Mouse (Mus musculus) small intestine, adult 2 months (tissue): ENCODE results near the gene Fhad1. TPM values are rescaled to one million over a fixed set of nuclear protein-coding genes. Genes with fewer than 3 reads are reported as not detected.

Experiments used
- H3K27ac ChIP-seq: fragments of 200-500 bp; 2 replicates; pipeline ENCODE4 v1.5.1; 2012; ENCODE audit warnings: low read depth, low read length, control low read depth, inconsistent platforms; ENCODE audit not compliant: insufficient read depth
- H3K27me3 ChIP-seq: fragments of 200-500 bp; 2 replicates; pipeline ENCODE4 v1.6.1; 2012; ENCODE audit warnings: mild to moderate bottlenecking, moderate library complexity, low read length, inconsistent platforms; ENCODE audit not compliant: control insufficient read depth, insufficient read depth
- H3K36me3 ChIP-seq: fragments of 200-500 bp; 2 replicates; pipeline ENCODE4 v1.6.1; 2012; ENCODE audit warnings: mild to moderate bottlenecking, low read length, control low read depth, inconsistent platforms; ENCODE audit not compliant: control insufficient read depth, insufficient read depth
- H3K4me1 ChIP-seq: fragments of 200-500 bp; 2 replicates; pipeline ENCODE4 v1.6.1; 2012; ENCODE audit warnings: low read length, inconsistent platforms, mixed read lengths; ENCODE audit not compliant: control insufficient read depth, insufficient read depth, insufficient read length
- H3K4me3 ChIP-seq: fragments of 200-500 bp; 2 replicates; pipeline ENCODE4 v1.5.1; 2012; ENCODE audit warnings: low read depth, mild to moderate bottlenecking, control low read depth, inconsistent platforms, low read length, moderate library complexity
- CTCF ChIP-seq: fragments of 200-500 bp; IDR thresholded peaks from 2 replicates; pipeline ENCODE4 v1.5.1; 2012; ENCODE audit warnings: low read depth, mild to moderate bottlenecking, control low read depth, inconsistent platforms, low read length, moderate library complexity, mixed read lengths; ENCODE audit not compliant: insufficient replicate concordance, insufficient read length; ENCODE audit errors: extremely low read depth
- POLR2A ChIP-seq: fragments of 200-500 bp; IDR thresholded peaks from 2 replicates; pipeline ENCODE4 v1.6.1; 2012; ENCODE audit warnings: low read depth, mild to moderate bottlenecking, control low read depth, inconsistent platforms, low read length, moderate library complexity
- WGBS: fragments of 180-500 bp; shearing (Covaris S2); methylation state at CpG from one replicate; pipeline ENCODE4 v1.1.7; 2018; 5-methylcytosine and 5-hydroxymethylcytosine counted together
- polyA plus RNA-seq: library from polyadenylated mRNA; depleted of rRNA; stranded (reverse); fragments of >200 nt; gene quantifications from 2 replicates; pipeline ENCODE4 v1.2.3, GENCODE M21; 2012

The Fhad1 gene
- polyA plus RNA-seq, 1 experiment = 0.05 TPM

- TF ChIP-seq CTCF (no peak), POLR2A (no peak)
- 85% methylated on average over 9 of the region's 9 CpGs for WGBS
- no peak overlapping the region for H3K27ac ChIP-seq
These were observed 135.0 kb downstream of the Fhad1 start for GRCm38 (mm10) chr4:141879875-141880274.

DNA sequence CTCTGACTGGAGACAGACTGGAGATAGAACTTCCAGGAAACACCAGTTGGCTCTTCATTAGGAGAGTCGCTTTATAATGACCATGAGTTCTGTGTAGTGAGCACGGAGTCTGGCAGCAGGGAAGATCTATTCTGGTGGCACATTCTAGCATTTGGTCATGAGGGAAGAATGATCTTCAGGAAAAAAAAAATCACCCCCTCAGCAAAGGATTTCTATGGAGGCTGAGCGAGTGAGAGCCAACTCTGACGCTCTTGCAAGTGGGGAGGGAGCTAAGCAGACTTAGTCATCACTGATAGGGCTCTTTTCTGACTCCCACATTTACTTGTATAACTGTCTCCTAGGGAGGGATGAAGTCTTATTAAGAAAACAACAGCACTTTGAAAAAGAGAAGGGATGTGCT is 135.8 kb downstream of the Fhad1 start:
- Histone ChIP-seq H3K4me1 (peaks cover 14% of the 10 kb centered on the region), H3K27ac (peak overlapping the region; percentile 87), H3K4me3 (no peak overlapping the region), H3K27me3 (no peaks in the 10 kb centered on the region), H3K36me3 (no peaks in the 10 kb centered on the region)
- TF ChIP-seq CTCF (no peak), POLR2A (no peak)
- 25% methylated on average over 4 of the region's 4 CpGs for WGBS

More at GRCm38 (mm10) chr4:141879875-141880274, 135.0 kb downstream of the Fhad1 start:
- H3K36me3 ChIP-seq = no peaks in the 10 kb centered on the region
- peaks cover 14% of the 10 kb centered on the region for H3K4me1 ChIP-seq
- H3K27me3 ChIP-seq = no peaks in the 10 kb centered on the region
- no peak overlapping the region for H3K4me3 ChIP-seq

DNA sequence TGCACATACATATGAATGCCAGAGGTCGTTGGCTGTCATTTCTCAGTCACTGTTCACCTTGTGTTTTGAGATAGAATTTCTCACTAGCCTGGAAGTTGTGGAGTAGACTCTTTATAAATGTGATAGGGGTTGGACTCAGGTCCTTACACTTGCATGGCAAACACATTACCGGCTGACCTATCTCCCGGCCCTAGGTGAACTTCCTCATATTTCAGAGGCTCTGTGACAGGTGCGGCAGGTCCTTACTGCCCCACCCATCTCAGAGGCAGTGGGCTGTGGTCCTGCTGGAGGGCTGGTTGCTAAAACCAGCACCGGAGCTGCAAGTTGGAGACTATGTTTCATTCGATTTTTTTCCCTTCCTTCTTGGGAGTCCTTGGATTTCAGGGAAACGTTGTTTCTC is 136.3 kb downstream of the Fhad1 start:
- H3K4me3 ChIP-seq = peak overlapping the region; percentile 8; the same call in 1 of the 2 replicates
- H3K36me3 ChIP-seq = no peaks in the 10 kb centered on the region
- no peak for TF ChIP-seq CTCF
- no peak for TF ChIP-seq POLR2A
- H3K27ac ChIP-seq = peak overlapping the region; percentile 87
- no peaks in the 10 kb centered on the region for H3K27me3 ChIP-seq
- WGBS = 13% methylated on average over 7 of the region's 7 CpGs
- H3K4me1 ChIP-seq = peaks cover 14% of the 10 kb centered on the region

GRCm38 (mm10) chr4:141875481-141876108 is 139.3 kb downstream of the Fhad1 start:
- no peak overlapping the region; the same call in 1 of the 2 replicates for H3K4me3 ChIP-seq
- H3K4me1 ChIP-seq = peaks cover 18% of the 10 kb centered on the region
- no peaks in the 10 kb centered on the region for H3K27me3 ChIP-seq
- H3K36me3 ChIP-seq = peaks cover 12% of the 10 kb centered on the region
- WGBS = 50% methylated on average over 8 of the region's 8 CpGs
- TF ChIP-seq POLR2A (no peak), CTCF (no peak)
- H3K27ac ChIP-seq = no peak overlapping the region

GRCm38 (mm10) chr4:141874601-141875460 is 140.1 kb downstream of the Fhad1 start, which contains the start of gene Efhd2:
Gene Efhd2, minus strand, starts transcription at chr4:141874920.
- peak within 1 kb of the TSS; percentile 88 for H3K4me3 ChIP-seq
- WGBS = under 1% methylated on average over 72 of the region's 73 CpGs
- H3K4me1 ChIP-seq = peaks cover 24% of the 10 kb centered on the region
- H3K36me3 ChIP-seq = peaks cover 17% of the 10 kb centered on the region
- H3K27me3 ChIP-seq = no peaks in the 10 kb centered on the region
- TF ChIP-seq CTCF (no peak), POLR2A (peak; percentile 99)
- H3K27ac ChIP-seq = peak within 1 kb of the TSS; percentile 95

GRCm38 (mm10) chr4:141874111-141874600 is 140.7 kb downstream of the Fhad1 start:
- Histone ChIP-seq H3K27ac (peak overlapping the region; percentile 95), H3K4me3 (peak overlapping the region; percentile 88), H3K4me1 (peaks cover 30% of the 10 kb centered on the region), H3K36me3 (peaks cover 21% of the 10 kb centered on the region), H3K27me3 (no peaks in the 10 kb centered on the region)
- WGBS = under 1% methylated on average over 19 of the region's 19 CpGs
- TF ChIP-seq CTCF (no peak), POLR2A (no peak)

DNA sequence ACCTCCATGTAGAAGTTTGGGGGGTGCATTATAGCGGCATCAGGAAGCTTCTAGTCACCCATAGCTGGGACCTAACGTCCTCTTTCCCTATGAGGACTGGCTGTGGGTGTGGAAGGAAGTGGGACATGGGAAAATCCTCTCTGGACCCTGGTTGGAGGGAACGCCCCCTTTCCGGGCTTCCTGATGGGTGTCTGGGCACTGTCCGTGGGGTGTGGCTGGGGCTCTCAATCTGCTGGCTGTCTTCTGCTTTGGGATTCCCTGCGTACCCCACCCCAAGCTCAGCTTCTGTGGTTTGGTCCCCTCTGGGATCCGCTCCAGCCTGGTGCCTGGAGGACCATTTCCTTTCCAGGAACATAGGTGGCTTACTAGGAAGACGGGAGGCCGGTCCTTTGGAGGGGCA is 141.9 kb downstream of the Fhad1 start:
- 27% methylated on average over 9 of the region's 9 CpGs for WGBS
- Histone ChIP-seq H3K27me3 (no peaks in the 10 kb centered on the region), H3K27ac (peak overlapping the region; percentile 95), H3K4me3 (peak overlapping the region; percentile 88), H3K36me3 (peaks cover 30% of the 10 kb centered on the region), H3K4me1 (peaks cover 37% of the 10 kb centered on the region)
- TF ChIP-seq POLR2A (0 out of 2 replicates have a peak, but pooled peaks have one; percentile 3), CTCF (no peak)
